Mouse (Mus musculus) c-Kit-negative CD71-positive TER-119-positive erythroid progenitor cells, embryonic 14.5 days (primary cell): Measurements from ENCODE around the gene Olfr142.
"Not testable (repeated sequence)": the region's sequence is repeated elsewhere in the genome, so short reads cannot be mapped to it uniquely, and the experiment has no call there.

Experiments
- DNase-seq: peaks from one replicate; pipeline ENCODE4 v3.0.0-alpha.2; 2013; ENCODE audit warnings: low read depth, low spot score

The Olfr142 gene

DNA sequence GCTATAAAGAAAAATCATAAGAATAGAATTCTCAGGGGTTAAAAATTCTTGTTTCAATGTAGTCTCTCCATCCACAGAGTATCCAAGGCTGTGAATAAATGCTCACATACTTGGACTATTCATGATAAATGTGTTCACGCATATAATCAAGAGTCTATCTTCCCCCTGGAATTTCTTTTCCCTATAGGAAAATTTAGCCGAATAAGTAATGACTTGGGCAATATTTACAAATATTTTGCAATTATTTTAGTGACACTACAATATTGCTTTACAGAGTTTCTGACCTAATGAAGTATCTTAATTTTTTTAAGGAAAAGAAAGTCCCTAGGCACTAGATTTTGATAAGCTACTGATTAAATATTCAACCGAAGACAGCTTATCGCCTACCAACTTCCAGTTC, at the start of gene Olfr142:
Gene Olfr142 (minus strand): TSS at position 101 of the 400 bp plus-strand sequence.
- DNase-seq, result no peak

DNA sequence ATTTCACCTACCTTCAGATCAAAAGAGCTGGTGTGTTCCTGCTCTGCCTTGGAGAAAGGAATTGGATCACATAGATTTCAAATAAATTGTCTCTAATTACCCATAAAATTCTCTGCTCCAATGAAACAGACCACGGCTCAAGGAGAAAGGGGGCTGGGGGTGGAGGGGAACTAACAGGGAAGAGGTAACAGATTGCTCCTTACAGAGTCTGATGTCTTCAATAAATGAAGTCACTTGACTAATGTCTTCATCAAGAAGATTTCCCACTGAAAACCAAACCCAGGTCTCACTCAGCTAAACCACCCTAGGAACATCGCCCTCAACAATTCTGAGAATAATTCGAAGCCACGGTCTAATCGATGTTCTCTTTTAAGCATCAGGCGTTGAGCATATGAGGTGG, 35.3 kb upstream of the Olfr142 start, which contains the start of gene Olfr1272:
Gene Olfr1272 (minus strand): TSS at position 101 of the 400 bp plus-strand sequence.
- no peak for DNase-seq

DNA sequence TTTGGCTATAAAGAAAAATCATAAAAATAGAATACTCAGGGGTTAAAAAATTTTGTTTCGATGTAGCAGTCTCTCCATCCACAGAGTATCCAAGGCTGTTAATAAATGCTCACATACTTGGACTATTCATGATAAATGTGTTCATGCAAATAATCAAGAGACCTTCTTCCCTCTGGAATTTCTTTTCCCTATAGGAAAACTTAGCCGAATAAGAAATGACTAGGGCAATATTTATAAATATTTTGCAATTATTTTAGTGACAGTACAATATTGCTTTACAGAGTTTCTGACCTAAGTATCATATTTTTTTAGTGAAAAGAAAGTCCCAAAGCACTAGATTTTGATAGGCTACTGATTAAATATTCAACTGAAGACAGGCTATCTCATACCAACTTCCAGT, 13.5 kb upstream of the Olfr142 start, which contains the start of gene Olfr1271:
Gene Olfr1271 (minus strand): TSS at position 101 of the 400 bp plus-strand sequence.
- DNase-seq, result no peak

DNA sequence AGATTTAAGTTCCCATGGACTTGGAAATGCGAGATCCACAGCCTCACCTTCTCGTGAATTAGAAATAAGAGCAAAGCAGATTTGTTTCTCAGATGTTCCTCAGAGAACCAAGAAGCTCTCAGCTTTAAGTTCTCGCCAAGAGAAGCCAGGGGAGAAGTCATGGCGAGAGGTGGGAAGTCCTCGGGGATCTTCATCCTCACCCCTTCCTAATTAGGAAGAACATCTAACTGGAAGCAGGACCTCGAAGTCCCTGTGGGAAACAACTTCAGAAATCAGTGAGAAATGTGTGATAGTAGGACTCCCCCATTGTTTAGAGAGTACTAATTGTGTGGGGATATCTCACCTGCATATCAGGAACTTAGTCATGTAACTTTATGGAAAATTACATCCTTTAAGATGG, 33.0 kb downstream of the Olfr142 start, which contains the start of gene Olfr1506:
Gene Olfr1506 (minus strand): TSS at position 101 of the 400 bp plus-strand sequence.
- not testable (repeated sequence) for DNase-seq
